Comparison of ENCODE assay signal across 10 mouse cellular contexts in genomic region chr14:117648199-117648960, GRCm38 (mm10).
DNase-seq lines count a peak whose midpoint lies in the region; ATAC-seq and TF ChIP-seq lines count a peak whose summit lies in the region.
"Had no signal": no experiment of that assay in that cellular context is flagged by ENCODE, and none has a peak within 500 bp of the region (broad histone marks: within the 10 kb centered on the region; RNA-seq: fewer than 3 reads in every experiment).

No protein-coding gene starts in this region.

- H3K9ac ChIP-seq in intestine, embryonic 15.5 days = no peak overlapping the region
- H3K9ac ChIP-seq in intestine, postnatal 0 days (ENCODE audit: low read depth, low read length) = no peak overlapping the region
- H3K9ac ChIP-seq in kidney, embryonic 15.5 days = no peak overlapping the region
- no peak overlapping the region for H3K9ac ChIP-seq in stomach, embryonic 15.5 days
- H3K9ac ChIP-seq in neural tube, embryonic 15.5 days (replicated peaks) = no peak overlapping the region
- H3K9ac ChIP-seq: forebrain, embryonic 13.5 days; heart, embryonic 15.5 days had no signal

- DNase-seq in gastrocnemius, postnatal 14 days = peak; percentile 12
- DNase-seq in retina, postnatal 1 day = no peak
- DNase-seq: lung, adult 2 months had no signal

- no peak for TF ChIP-seq CTCF in intestine, postnatal 0 days (IDR thresholded peaks at IDR 0.05; ENCODE audit: low read depth)

- H3K27me3 ChIP-seq in intestine, embryonic 15.5 days (replicated peaks) = no peaks in the 10 kb centered on the region
- no peaks in the 10 kb centered on the region for H3K27me3 ChIP-seq in intestine, postnatal 0 days (replicated peaks; ENCODE audit: control insufficient read depth, insufficient read depth, low read length)
- H3K27me3 ChIP-seq in kidney, embryonic 15.5 days = no peaks in the 10 kb centered on the region
- H3K27me3 ChIP-seq in stomach, embryonic 15.5 days (replicated peaks) = no peaks in the 10 kb centered on the region
- H3K27me3 ChIP-seq in neural tube, embryonic 15.5 days (replicated peaks) = no peaks in the 10 kb centered on the region
- H3K27me3 ChIP-seq: forebrain, embryonic 13.5 days had no signal

- no peak overlapping the region for H3K4me2 ChIP-seq in intestine, embryonic 15.5 days (replicated peaks)
- no peak overlapping the region for H3K4me2 ChIP-seq in intestine, postnatal 0 days (replicated peaks; ENCODE audit: low read depth)
- H3K4me2 ChIP-seq in kidney, embryonic 15.5 days = no peak overlapping the region
- H3K4me2 ChIP-seq in stomach, embryonic 15.5 days = no peak overlapping the region
- no peak overlapping the region for H3K4me2 ChIP-seq in neural tube, embryonic 15.5 days
- H3K4me2 ChIP-seq: forebrain, embryonic 13.5 days; heart, embryonic 15.5 days had no signal

- ATAC-seq in intestine, embryonic 15.5 days = peak; percentile 34; the same call in 1 of the 2 replicates
- no peak for ATAC-seq in intestine, postnatal 0 days
- ATAC-seq in kidney, embryonic 15.5 days (replicated peaks; ENCODE audit: low FRiP score) = no peak
- ATAC-seq in stomach, embryonic 15.5 days (ENCODE audit: insufficient read depth, low FRiP score, low read depth) = peak; percentile 73
- ATAC-seq in neural tube, embryonic 15.5 days (ENCODE audit: low FRiP score) = no peak
- ATAC-seq: forebrain, embryonic 13.5 days had no signal

- H3K27ac ChIP-seq in intestine, embryonic 15.5 days = no peak overlapping the region
- H3K27ac ChIP-seq in intestine, postnatal 0 days (ENCODE audit: low read depth, low read length) = no peak overlapping the region
- H3K27ac ChIP-seq in kidney, embryonic 15.5 days = peak overlapping the region; percentile 32; the same call in 1 of the 2 replicates
- H3K27ac ChIP-seq in stomach, embryonic 15.5 days = no peak overlapping the region
- H3K27ac ChIP-seq in neural tube, embryonic 15.5 days (replicated peaks) = no peak overlapping the region
- H3K27ac ChIP-seq: forebrain, embryonic 13.5 days; heart, embryonic 15.5 days had no signal

- intact Hi-C loops in gastrocnemius, postnatal 14 days (cut with DNase I; ENCODE audit: low total_unique reads) = no loop called here

- H3K36me3 ChIP-seq in intestine, embryonic 15.5 days = no peaks in the 10 kb centered on the region
- no peaks in the 10 kb centered on the region for H3K36me3 ChIP-seq in intestine, postnatal 0 days (ENCODE audit: control insufficient read depth, insufficient read depth)
- H3K36me3 ChIP-seq in kidney, embryonic 15.5 days = no peaks in the 10 kb centered on the region
- no peaks in the 10 kb centered on the region for H3K36me3 ChIP-seq in stomach, embryonic 15.5 days
- no peaks in the 10 kb centered on the region for H3K36me3 ChIP-seq in neural tube, embryonic 15.5 days
- H3K36me3 ChIP-seq: heart, embryonic 15.5 days had no signal

- no peak overlapping the region for H3K4me3 ChIP-seq in intestine, embryonic 15.5 days (replicated peaks)
- H3K4me3 ChIP-seq in intestine, postnatal 0 days (ENCODE audit: low read depth, low read length) = no peak overlapping the region
- no peak overlapping the region for H3K4me3 ChIP-seq in kidney, embryonic 15.5 days (replicated peaks)
- no peak overlapping the region for H3K4me3 ChIP-seq in stomach, embryonic 15.5 days (replicated peaks)
- H3K4me3 ChIP-seq in neural tube, embryonic 15.5 days (replicated peaks) = no peak overlapping the region
- H3K4me3 ChIP-seq: forebrain, embryonic 13.5 days; heart, embryonic 15.5 days had no signal

- no peaks in the 10 kb centered on the region for H3K9me3 ChIP-seq in intestine, embryonic 15.5 days
- H3K9me3 ChIP-seq in intestine, postnatal 0 days (ENCODE audit: control insufficient read depth) = no peaks in the 10 kb centered on the region
- no peaks in the 10 kb centered on the region for H3K9me3 ChIP-seq in kidney, embryonic 15.5 days (replicated peaks)
- no peaks in the 10 kb centered on the region for H3K9me3 ChIP-seq in stomach, embryonic 15.5 days
- H3K9me3 ChIP-seq in neural tube, embryonic 15.5 days (replicated peaks) = no peaks in the 10 kb centered on the region
- H3K9me3 ChIP-seq: forebrain, embryonic 13.5 days; heart, embryonic 15.5 days had no signal

- 0 out of 2 replicates have a peak, but pooled peaks cover 2% of the 10 kb centered on the region for H3K4me1 ChIP-seq in intestine, embryonic 15.5 days (replicated peaks)
- H3K4me1 ChIP-seq in intestine, postnatal 0 days (replicated peaks; ENCODE audit: control insufficient read depth, insufficient read depth, low read length) = no peaks in the 10 kb centered on the region
- 0 out of 2 replicates have a peak, but pooled peaks cover 3% of the 10 kb centered on the region for H3K4me1 ChIP-seq in kidney, embryonic 15.5 days
- no peaks in the 10 kb centered on the region for H3K4me1 ChIP-seq in stomach, embryonic 15.5 days
- no peaks in the 10 kb centered on the region for H3K4me1 ChIP-seq in neural tube, embryonic 15.5 days
- H3K4me1 ChIP-seq: forebrain, embryonic 13.5 days had no signal

- WGBS in intestine, embryonic 15.5 days = 47% methylated on average over 9 of the region's 9 CpGs
- WGBS in intestine, postnatal 0 days = 38% methylated on average over 9 of the region's 9 CpGs
- 77% methylated on average over 9 of the region's 9 CpGs for WGBS in kidney, embryonic 15.5 days
- 51% methylated on average over 9 of the region's 9 CpGs for WGBS in stomach, embryonic 15.5 days
- 88% methylated on average over 9 of the region's 9 CpGs for WGBS in neural tube, embryonic 15.5 days

Comparison
In these comparisons a context has a peak if more than half of its experiments do, and no peak if none do; other contexts are left out.
1. ATAC-seq: peak in intestine, embryonic 15.5 days (single experiment) and stomach, embryonic 15.5 days (single experiment); none in intestine, postnatal 0 days (single experiment), kidney, embryonic 15.5 days (single experiment) and neural tube, embryonic 15.5 days (single experiment).